Mouse (Mus musculus) lung, postnatal 36 days (tissue): ENCODE data around the gene Prkce.

ENCODE experiments used
- DNase-seq: peaks from one replicate; pipeline ENCODE4 v3.0.0; 2022; ENCODE audit warnings: mixed read lengths

Gene Prkce

GRCm38 (mm10) chr17:86338328-86338727, 170.7 kb downstream of the Prkce start:
- no peak for DNase-seq

GRCm38 (mm10) chr17:86344032-86344431, 176.4 kb downstream of the Prkce start:
- DNase-seq = peak; percentile 56

- no peak for DNase-seq
Observed at GRCm38 (mm10) chr17:86345234-86346005, 177.8 kb downstream of the Prkce start.

- peak; percentile 50 for DNase-seq
Observed at GRCm38 (mm10) chr17:86350236-86350635, 182.7 kb downstream of the Prkce start.

- no peak for DNase-seq
Observed at GRCm38 (mm10) chr17:86350791-86351261, 183.2 kb downstream of the Prkce start.

GRCm38 (mm10) chr17:86351282-86351681, 183.7 kb downstream of the Prkce start:
- no peak for DNase-seq

GRCm38 (mm10) chr17:86352247-86353037, 184.9 kb downstream of the Prkce start:
- no peak for DNase-seq

GRCm38 (mm10) chr17:86353679-86354078, 186.1 kb downstream of the Prkce start:
- DNase-seq = no peak

GRCm38 (mm10) chr17:86354101-86354500, 186.5 kb downstream of the Prkce start:
- no peak for DNase-seq

GRCm38 (mm10) chr17:86354896-86355295, 187.3 kb downstream of the Prkce start:
- no peak for DNase-seq

- peak; percentile 31 for DNase-seq
Observed at GRCm38 (mm10) chr17:86355318-86355717, 187.7 kb downstream of the Prkce start.

GRCm38 (mm10) chr17:86355772-86356451, 188.3 kb downstream of the Prkce start:
- DNase-seq = no peak

GRCm38 (mm10) chr17:86358388-86358787, 190.8 kb downstream of the Prkce start:
- no peak for DNase-seq

GRCm38 (mm10) chr17:86358847-86359246, 191.3 kb downstream of the Prkce start:
- DNase-seq = no peak

GRCm38 (mm10) chr17:86360849-86361248, 193.3 kb downstream of the Prkce start:
- no peak for DNase-seq

GRCm38 (mm10) chr17:86363356-86363755, 195.8 kb downstream of the Prkce start:
- no peak for DNase-seq

GRCm38 (mm10) chr17:86364349-86365075, 196.9 kb downstream of the Prkce start:
- no peak for DNase-seq

- no peak for DNase-seq
Observed at GRCm38 (mm10) chr17:86366919-86367318, 199.3 kb downstream of the Prkce start.

- DNase-seq = no peak
Observed at GRCm38 (mm10) chr17:86367676-86368075, 200.1 kb downstream of the Prkce start.

GRCm38 (mm10) chr17:86370106-86370742, 202.6 kb downstream of the Prkce start:
- DNase-seq = no peak

GRCm38 (mm10) chr17:86371101-86371561, 203.5 kb downstream of the Prkce start:
- peak; percentile 59 for DNase-seq

GRCm38 (mm10) chr17:86376389-86376788, 208.8 kb downstream of the Prkce start:
- no peak for DNase-seq
